Mouse (Mus musculus) naive thymus-derived CD4-positive, alpha-beta T cell, adult 2 months (primary cell): ENCODE measurements around the gene Tmem121.
A peak's percentile ranks its signal among the peaks of the same experiment; 100 is the strongest.

Source experiments
- DNase-seq: peaks from one replicate; pipeline ENCODE4 v3.0.0-alpha.2; 2011; ENCODE audit warnings: low read depth

The Tmem121 gene

DNA sequence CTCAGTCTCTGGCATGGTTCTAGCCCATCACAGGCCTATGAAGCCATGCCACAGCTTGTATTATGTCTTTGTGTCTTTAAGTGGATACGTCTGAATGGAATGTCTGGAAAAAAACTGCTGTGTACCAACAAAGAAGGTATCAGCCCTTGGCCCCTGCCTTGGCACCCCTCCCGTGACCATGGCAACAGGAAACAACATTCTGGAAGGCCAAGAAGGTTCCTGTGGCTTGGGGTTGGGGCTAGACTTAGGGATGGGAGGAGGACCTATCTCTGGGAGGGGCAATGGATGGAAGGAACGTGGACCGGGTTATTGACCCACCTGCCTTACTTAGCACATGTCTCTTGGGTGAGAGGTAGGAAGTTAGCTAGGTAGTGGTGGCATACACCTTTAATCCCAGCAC lies 36.4 kb upstream of the Tmem121 start:
- no peak for DNase-seq

- peak; percentile 69 for DNase-seq
These were observed 35.8 kb upstream of the Tmem121 start for GRCm38 (mm10) chr12:113149896-113150295.

- DNase-seq = no peak
These were observed 35.1 kb upstream of the Tmem121 start for GRCm38 (mm10) chr12:113150591-113150990.

- peak; percentile 22 for DNase-seq
These were observed 34.7 kb upstream of the Tmem121 start for GRCm38 (mm10) chr12:113151046-113151445.

DNA sequence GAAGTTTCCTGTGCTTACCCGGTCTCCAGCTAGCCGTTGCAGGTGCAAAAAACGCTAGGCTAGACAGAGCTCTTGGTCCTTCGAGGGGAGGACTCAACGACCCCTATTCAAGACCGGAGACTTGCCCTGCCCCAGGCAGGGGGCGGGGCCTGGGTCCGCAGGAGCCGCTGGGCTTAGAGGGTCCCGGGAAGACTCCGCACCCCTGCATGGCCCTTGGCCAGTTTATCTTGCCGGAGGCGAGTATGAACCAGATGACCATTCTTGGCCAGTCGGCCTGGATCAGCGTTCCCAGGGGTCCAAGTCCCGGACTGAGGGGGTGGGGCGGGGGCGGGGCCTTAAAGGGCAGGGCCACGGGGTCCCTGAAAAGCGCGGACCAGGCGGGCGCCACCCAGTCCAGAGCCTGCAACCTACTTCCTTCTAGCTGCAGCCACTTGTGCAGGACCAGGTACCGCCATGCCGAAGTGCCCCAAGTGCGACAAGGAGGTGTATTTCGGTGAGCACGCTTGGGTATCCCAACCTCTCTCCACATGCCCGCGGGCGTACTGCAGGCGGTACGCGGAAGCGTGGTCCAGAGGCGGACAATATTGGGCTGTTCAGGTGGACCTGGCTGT lies 34.0 kb upstream of the Tmem121 start:
- DNase-seq = no peak

DNA sequence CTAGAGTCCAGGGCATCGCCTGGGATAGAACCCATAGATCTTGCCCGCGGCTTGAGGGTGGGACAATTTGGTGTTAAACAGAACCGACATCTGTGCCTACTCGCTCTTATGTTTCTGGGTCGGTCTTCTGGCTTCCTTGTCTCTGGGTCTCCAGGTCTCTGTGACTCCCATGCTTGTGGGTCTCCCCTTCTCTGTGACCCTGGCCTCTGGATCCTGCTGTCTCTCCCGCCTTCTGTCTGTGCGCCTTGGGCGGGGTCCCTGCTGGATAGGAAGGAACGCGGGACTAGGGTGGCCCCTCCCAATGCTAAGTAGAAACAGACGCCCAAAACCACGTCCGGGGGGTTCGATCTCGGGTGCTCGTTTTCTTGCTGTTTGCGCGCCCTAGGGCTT lies 33.5 kb upstream of the Tmem121 start:
- DNase-seq = peak; percentile 74

DNA sequence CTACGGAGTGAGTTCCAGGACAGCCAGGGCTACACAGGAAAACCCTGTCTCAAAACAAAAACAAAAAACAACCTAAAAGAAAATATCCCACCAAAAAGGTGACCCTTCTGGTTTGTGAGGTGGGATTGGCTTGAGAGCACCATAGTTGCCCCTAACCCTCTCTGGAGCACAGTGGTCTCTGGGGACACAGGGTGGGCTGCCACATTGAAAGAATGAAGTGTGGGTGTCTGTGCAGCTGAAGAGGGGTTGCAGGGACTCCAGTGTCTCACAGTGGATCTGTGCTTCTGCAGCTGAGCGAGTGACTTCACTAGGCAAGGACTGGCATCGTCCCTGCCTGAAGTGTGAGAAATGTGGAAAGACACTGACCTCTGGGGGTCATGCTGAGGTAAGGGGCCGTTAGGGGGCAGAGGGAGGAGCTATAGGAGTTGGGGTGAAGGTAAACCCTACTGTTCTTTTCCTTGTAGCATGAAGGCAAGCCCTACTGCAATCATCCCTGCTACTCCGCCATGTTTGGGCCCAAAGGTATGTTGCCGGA lies 32.7 kb upstream of the Tmem121 start:
- no peak for DNase-seq

DNA sequence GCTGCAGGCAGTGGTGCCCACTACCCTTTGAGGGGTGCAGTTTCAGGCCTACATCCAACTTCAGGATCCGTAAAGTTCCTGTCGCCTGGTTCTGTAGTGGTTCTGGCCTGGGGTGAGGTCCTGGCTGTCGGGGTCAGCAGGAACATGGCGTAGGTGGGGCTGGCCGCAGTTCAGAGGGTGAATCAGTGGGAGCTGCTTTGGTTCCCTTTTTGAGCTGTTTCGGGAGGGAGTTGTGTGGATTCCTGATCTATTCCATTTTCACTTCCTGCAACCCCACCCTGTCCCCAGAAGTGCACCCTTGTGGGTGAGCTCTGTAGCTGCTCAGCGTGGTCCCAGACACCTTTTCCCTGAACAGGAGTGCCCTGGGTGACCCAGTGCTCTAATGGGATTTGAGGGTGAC lies 31.8 kb upstream of the Tmem121 start:
- no peak for DNase-seq

- DNase-seq = no peak
These were observed 31.0 kb upstream of the Tmem121 start for GRCm38 (mm10) chr12:113154747-113155075.

- DNase-seq = peak; percentile 74
These were observed 30.5 kb upstream of the Tmem121 start for GRCm38 (mm10) chr12:113155076-113155771.

GRCm38 (mm10) chr12:113155887-113156539 lies 29.7 kb upstream of the Tmem121 start, which contains the start of gene Tedc1:
Gene Tedc1 (plus strand): TSS chr12:113156421.
- peak; percentile 99 for DNase-seq

DNA sequence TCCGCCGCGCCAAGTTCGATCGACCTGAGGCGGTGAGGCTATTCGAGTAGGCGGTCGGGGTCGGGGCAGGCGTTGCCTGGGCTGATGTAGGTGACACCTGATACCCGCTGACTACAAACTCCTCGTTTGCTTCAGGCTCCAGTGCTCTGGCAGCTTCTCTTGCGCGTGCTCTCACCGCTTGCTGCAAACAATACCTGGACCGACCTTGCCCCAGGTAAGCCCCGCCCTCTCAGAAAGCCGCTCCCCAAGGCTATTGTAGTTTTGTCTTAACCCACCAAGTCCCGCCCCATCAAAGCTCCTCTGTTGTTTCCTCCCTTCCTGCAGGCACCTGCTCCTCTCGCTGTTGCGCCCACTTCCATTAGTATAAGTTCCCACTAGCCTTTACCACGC lies 29.2 kb upstream of the Tmem121 start:
- DNase-seq = no peak

- DNase-seq = peak; percentile 17
These were observed 28.7 kb upstream of the Tmem121 start for GRCm38 (mm10) chr12:113157002-113157401.

DNA sequence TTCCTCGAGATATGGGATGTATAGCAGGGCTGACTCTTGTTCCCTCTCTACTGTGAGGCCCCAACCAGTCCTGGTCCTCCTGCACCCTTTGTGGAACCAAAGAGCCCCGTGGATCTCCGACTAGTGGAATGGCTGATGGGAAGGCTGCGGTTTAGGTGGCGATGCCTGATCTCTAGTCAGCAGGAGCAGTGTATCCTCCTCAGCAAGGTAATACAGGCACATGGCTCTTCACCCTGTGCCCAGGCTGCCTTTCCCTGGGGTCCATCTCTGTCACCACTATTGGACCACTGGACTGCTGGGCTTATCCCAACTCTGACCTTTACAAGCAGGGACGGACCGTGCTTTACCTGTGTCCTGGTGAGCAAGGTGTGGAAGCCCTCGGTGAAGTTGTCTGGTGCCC lies 28.2 kb upstream of the Tmem121 start:
- DNase-seq = no peak

GRCm38 (mm10) chr12:113157971-113158370 lies 27.8 kb upstream of the Tmem121 start:
- no peak for DNase-seq

GRCm38 (mm10) chr12:113163561-113164006 lies 22.1 kb upstream of the Tmem121 start:
- peak; percentile 29 for DNase-seq

DNA sequence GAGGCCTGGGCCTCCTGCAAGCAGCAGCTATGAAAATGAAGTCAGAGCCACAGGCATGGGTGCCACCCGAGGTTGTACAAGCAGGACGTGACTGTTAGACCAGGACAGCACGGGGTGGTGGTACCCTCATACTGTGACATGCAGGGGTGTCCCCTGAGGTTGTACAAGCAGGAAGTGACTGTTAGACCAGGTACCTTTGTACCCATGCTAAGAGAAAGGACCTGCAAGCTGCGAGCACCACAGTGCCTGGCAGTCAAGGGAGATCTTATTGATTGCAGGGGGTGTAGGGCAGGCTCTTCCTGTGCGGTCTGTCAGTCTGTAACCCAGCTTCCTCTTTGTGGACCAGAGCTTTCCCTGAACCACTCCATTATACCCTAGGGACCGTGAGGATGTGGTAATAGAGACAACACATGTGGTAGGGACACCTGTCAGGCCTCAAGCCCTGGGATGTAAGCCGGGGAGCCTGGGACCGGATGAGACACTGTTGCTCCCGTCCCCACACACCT lies 17.6 kb upstream of the Tmem121 start:
- DNase-seq = peak; percentile 61

DNA sequence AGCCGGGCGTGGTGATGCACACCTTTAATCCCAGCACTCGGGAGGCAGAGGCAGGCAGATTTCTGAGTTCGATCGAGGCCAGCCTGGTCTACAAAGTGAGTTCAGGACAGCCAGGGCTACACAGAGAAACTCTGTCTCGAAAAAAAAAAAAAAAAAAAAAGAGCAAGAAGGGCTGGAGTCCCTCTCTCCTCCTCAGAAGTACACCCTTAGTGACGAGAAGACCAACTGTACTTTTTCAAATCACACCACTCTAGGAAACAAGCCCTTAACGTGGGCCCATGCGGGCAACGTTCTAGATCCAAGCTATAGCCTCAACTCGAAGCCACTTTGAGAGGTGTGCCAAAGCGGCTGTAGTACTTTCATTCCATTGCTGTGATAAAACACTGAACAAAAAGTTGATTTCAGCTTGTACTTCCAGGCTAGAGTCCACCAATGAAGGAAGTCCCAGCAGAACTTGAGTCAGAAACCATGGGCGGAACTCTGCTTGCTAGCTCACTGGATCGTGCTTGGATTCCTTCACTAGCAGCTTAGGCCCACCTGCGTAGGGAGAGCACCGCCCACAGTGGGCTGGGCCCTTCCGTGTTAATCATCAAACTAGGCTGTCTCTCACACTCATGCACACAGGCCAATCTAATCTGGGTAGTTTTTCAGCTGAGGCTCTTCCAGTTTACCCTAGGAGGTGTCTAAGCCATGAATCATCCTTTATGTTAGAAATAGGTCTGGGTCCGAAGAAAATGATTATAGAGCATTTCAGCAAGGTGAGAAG lies 8.6 kb upstream of the Tmem121 start:
- no peak for DNase-seq

DNA sequence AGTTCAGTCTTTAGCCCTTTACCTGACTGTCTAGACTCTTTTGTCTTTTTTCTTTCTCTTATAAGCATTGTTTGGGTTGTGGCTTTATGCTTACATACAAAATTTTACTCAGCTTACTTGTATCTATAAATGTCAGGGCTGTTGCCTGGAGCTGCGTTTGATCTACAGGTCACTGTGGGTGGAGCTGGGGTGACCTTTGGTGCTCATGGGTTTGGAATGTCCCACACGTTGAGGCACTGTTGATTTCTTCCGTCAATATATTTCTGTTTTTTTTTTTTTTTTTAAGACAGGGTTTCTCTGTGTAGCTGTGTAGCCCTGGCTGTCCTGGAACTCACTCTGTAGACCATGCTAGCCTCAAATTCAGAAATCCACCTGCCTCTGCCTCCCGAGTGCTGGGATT lies 4.7 kb upstream of the Tmem121 start:
- no peak for DNase-seq

DNA sequence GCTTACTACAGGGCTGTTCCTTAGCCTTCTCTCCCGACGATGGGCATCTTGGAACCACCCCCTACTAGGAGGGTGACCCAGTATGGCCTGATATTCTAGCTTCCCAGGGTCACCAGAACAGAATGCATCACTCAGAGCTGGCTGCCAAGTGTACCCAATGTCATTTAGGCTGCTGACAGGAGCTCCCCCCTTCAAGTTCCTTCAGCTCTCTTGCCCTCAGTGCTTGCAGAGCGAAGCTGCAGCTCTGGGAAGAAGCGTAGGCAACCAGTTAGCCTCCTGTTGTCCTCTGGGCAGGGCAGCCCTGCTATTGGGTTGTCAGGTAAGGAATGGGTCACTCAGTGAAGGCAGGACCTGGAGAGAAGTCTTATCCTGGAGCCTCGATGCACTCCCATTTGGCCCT lies 785 bp upstream of the Tmem121 start:
- no peak for DNase-seq

- no peak for DNase-seq
These were observed 738 bp downstream of the Tmem121 start for GRCm38 (mm10) chr12:113186326-113187010.

- peak; percentile 21 for DNase-seq
These were observed 1.3 kb downstream of the Tmem121 start for GRCm38 (mm10) chr12:113187011-113187375.
